Mouse (Mus musculus) megakaryocyte, adult 5-6 weeks (primary cell): ENCODE data around the gene E2f6. TPM values are rescaled to one million over a fixed set of nuclear protein-coding genes. Genes with fewer than 3 reads are reported as not detected.

Experiments used
- ATAC-seq: 2 replicates; pipeline ENCODE4 v1.8.0; 2016; ENCODE audit warnings: mild to moderate bottlenecking, inconsistent platforms; ENCODE audit not compliant: poor library complexity, severe bottlenecking
- total RNA-seq, 2 experiments: library from RNA; stranded (forward) in 1 of 2; stranded (reverse) in 1 of 2; fragments of 153-499, 151-499 nt in 1 of 2; fragments of 221-1000, 200-1000 nt in 1 of 2; gene quantifications; 2 replicates each; pipeline versions ENCODE4 v1.2.3 to v1.2.4; 2015 to 2017

The E2f6 gene
- total RNA-seq, 2 experiments from 2014 or later, result 33.8 to 34.4 TPM

DNA sequence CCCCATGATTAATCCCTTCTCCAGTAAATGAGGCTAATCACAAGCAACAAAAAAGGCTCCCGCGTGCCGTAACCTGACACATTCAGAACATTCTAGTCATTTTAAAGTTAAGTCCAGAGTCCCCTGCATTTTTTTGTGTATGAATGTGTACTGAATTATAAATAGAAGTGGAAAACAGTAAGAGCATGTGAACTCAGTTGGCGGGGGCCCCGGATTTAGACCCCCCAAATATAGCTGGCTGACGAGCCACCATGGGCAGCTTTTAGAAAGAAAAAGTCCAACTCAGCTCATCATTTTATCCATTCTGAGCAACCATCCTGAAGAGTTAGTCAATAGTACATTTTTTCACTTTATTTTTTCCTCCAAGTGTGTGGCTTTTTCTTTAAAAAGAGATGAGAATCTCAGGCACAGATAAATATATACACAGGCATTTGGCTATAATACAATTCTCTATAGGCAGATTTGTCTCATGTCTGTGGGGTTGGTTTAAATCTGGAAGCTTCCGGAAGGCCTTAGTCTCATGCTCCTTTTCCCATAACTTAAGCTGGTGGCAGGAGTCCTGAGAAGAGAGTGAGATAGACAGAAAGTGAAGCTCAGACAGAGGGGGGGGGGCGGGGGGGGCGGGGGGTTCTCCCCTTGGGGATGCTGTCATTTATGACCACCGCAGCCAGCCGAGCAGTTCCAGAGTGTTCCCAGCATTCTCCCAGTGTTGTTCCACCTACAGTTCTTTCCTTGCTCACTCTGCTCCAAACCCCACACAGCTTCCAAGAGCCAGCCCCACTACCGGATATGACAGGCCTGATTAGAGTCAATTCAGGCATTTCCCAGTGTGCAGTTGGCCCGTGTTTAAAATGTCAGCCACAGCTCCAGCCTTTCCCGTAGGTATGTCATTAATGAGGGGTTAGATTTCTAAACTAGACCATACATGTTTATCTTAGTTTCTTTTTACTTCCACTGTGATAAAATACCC is 34.1 kb downstream of the E2f6 start:
- ATAC-seq, result no peak

DNA sequence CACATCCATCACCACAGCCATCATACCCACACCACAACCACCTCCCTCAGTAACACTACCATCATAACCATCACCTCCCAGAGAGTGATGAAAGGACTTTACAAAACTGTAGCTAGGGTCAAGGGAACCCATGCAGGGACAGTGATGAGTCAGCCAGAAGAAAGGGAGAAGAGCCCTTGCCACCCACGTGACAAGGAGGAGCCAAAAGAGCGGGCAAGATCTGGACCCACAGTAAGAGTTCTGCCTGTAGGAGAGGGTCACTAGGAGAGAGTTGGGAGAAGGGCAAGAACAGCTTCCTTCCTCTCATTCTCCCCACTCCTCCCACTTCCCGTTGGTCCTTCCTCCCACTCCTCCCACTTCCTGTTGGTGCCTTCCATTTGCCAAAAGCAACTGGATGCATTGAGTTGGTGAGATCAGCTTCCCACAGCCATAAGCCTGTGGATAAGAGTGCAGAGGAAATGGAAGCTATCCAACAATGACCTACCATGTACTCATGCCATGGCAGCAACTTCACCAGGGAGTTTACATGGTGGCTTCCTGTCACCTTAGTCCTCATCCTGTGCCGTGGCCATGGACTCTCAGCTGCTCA is 36.5 kb downstream of the E2f6 start:
- no peak for ATAC-seq

DNA sequence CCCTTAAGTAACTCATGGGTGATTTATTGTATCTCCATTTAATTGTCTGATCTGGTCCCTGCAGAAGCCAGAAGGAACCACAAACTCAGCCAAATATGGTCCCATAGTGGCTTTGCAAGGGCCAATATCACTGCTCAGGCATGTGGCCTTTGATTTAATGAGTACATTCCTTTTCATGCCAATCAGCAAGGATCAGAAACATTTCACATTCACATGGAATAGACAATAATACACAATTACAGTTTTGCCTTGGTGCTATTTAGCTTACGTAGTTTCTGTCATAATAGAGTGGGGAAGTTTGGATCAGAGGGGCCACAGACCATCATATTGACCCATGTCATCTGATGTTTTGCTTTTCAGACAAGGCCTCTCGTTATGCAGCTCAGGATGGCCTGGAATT is 37.7 kb downstream of the E2f6 start:
- ATAC-seq, result no peak

DNA sequence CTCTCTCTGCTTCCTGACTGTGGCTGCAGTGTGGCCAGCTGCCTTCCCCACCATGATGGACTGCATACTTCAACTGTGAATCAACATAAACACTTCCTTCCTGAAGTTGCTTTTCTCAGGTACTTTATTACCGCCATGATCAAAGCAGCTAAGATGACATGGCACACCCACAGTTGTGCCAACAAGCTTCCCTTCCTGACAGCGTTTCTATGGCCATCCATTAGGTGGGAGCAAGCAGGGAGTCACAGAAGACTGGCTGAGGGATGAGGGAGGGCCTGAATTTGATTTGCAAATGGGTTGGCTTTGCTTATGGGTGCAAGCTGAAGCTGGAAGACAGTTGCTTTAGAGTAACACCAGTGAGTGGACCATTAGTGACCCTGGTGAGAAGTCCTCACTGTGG is 39.1 kb downstream of the E2f6 start:
- no peak for ATAC-seq

DNA sequence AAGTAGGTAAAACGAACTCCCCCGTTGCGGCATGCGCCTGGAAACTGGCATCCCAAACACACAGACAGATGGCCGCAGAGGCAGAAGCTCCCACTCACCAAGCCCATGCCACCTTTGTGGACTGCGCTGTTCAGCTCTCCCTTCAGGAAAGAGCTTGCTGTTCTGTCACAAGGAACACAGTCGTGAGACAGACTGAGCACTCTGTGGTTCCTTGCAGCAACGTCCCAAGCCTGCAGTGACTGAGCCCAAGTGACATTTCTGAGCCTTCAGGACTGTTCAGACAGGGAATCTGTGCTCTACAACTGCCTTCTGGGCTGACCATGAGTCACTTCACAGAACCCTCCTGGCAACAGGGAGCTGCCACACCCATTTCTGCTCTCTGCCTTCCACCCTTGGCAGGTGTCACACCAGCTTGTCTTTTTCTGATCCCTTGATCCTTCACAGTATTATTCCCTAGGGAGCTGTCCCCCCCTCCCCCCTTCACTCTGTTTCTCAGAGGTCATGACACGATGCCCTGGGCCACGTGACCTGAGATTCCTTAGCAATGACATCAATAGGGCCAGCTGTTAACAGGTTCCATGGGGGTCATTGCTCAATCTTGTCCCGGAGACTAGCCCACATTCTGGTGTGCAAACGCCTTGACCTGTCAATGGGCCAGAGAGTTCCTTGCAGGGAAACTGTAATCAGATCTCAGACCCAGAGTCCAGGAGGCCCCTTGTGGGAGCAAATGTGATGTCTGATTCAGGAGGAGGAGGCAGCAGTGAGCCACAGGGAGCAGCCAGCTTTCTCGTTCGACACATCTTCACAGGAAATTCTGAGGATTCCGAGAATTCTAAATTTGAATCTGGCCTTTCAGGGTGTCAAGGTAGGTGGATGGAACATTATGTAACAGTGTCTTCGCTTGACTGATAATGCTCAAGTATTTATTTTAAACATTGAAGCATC is 39.9 kb downstream of the E2f6 start:
- no peak for ATAC-seq

DNA sequence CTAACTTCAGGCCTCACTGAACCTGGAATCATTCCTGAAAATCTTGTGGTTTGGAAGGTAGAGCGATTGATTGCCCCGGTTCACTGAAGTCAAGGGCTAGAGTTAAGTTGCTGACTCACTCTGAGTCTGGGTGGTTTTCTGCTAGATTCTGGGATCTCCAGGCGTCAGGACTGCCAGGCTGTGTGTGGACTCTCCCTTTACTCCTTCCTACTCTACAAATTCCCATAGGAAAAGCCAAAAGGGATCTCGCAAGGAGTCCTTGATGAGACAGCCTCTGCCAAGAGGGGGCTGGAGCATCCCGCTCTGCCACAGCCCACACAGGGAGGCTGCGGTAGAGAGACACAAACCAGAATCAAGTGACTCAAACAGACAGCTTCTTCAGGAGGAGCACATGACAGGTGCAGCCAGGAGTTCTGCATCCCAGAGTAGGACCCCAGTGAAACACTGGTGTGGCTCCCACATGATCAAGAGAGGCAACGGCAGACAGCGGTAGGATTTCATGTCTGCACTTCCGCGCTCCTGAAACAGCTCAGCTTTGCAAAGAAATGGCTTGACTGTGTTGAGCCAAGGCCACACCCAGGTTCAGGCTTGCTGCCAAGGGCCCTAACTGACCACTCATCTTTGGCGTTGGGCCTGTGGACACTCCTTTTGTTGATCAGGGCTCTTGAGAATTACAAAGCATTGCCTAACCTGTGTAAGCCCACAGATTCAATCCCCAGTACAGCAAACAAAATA is 42.8 kb downstream of the E2f6 start:
- no peak for ATAC-seq

DNA sequence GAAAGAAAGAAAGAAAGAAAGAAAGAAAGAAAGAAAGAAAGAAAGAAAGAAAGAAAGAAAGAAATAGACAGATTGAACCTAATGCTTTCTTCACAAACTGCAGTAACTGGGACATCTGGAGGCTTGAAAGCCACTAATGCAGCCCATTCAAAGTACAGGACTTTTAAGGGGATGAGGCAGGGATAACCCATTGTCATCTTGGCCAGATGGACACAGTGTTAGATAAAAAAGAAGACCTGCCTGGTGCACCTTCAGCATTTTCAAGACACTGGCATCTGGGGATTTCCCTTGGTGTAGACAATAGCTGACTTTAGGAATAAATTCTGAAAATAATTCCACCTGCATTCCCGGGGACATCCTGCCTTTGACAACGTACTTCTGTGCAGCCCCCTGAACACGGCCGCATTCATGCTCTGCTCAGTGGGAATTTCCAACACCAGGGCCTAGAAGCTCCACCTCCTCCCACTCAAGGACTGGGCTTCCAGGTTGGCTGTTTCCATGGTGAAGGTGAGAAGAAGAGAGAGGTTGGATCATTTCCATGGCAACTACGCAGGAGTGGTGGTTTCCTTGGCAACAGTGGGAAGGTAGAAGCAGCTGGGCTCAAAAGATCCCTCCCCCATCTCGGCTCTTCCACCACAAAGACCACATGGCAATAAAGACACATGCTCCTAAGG is 45.0 kb downstream of the E2f6 start:
- ATAC-seq, result no peak

DNA sequence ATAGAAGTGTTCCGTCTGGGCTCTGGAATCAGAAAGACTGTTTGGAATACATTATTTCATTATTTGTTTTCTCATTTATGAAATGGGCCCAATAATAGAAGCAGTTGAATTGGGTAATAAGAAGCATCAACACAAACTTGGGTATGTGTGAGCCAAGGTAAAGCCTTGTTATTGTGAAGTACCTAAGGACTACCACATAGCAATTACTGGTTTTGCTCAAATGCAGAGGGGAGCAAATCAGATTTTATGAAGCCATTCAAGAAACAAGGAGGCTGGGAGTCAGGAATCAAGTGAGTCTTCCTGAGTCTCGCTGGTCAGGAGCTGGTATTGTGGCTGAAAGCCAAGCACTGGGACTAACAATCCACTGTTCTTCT is 45.5 kb downstream of the E2f6 start:
- no peak for ATAC-seq

DNA sequence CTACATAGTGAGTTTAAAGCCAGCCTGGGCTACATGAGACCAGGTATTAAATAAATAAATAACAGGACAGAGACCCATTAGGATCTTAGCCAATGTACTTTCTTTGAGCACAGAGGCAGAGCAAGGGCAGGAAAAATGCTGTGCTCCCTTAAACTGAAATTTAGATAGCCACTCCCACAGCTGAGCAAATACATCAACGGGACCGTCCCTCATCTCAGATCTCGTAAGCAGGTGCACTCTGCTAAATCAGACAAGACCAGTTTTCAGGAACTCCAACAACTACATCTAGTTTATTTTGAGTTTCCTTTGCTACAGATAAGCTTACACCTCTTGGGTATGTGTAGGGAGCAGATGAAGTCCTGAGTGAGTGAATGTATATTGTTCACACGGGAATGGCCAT is 47.3 kb downstream of the E2f6 start:
- ATAC-seq, result no peak

DNA sequence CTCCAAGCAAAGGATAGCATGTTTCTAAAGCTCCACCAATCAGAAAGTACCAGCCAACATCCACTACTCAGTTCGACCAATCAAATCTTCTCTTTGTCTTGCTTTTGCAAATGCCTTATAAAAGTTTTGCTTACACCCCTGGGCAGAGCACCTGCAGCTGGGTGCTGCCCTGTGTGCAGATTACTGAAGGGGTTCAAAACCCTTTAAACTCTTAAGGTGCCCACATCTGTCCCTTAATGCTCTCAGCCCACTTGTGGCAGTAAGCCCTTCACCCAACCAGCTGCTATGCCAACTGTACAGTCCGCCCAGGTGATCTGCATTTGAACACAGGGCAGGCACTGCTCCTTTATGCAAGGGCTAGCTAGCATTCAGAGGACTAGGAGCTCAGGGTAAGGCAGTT is 49.0 kb downstream of the E2f6 start:
- ATAC-seq, result no peak

DNA sequence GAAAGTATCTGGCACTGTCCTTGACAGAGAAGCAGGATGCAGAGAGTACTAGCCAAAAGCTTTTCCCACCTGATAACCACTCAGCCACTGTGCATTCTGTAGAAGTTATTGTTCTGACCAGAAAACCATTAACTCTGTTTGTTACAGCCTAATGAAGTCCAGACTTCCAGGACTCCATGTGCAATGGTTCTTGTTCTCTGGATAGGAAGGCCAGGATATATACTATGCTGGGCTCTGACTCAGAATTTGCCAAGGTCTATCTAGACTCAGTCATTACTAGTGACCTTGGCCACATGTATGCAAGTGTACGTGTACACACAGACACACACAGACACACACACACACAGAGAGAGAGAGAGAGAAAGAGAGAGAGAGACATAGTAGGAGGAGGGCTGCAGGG is 49.8 kb downstream of the E2f6 start:
- no peak for ATAC-seq

DNA sequence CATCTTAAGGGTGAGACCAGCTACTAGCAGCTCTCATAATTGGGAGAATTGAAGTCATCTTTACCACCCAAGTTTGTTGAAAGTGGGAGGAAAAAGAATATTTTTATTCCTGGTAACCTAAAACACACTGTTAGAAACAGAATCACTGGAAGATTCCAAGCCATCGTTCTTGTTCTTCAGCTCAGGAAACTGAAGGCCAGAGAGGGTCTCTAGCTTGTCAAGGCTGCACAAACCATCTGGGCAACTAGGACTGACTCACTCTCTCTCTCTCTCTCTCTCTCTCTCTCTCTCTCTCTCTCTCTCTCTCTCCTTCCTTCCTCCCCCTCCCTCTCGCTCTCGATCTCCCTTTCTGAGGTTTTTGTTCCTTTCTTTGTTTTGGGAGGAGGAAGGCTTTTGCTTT is 50.2 kb downstream of the E2f6 start:
- no peak for ATAC-seq

DNA sequence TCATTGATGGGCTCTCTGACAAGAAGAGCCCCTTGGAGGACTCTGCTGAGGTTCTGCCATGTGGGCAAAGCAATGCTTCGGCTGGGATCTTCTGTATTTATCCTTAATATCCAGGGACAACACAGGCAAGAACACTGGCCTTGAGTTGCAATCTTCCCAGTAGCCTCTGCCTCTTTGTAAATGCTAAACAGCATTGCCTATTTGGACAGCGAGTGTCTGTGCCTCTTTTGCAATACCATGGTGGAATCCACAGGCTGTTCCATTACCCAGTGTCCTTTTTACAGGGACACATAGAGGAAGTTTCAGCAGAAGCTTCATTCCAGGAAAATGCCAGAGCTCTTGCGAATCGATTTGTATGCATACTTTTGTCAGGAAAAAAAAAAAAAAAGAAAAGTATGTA is 53.7 kb downstream of the E2f6 start:
- no peak for ATAC-seq

DNA sequence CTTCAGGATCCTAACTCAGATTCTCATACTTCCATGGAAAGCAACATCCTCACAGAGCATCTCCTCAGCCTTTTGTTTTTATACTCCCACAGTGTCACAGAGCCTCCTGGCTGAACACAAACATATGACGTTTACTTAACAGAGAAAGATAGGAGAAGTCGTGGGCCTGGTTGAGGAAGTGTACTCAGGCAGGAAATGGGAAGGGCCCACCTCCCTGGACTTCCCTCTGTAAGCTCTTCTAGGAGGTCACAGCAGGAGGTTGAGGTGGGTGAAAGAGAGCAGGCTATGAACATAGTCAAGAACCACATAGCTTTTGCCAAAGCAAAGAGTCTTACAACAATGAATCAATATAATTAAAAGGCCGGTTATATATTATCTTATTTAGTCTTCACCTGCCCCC is 55.1 kb downstream of the E2f6 start:
- ATAC-seq, result peak; percentile 97

DNA sequence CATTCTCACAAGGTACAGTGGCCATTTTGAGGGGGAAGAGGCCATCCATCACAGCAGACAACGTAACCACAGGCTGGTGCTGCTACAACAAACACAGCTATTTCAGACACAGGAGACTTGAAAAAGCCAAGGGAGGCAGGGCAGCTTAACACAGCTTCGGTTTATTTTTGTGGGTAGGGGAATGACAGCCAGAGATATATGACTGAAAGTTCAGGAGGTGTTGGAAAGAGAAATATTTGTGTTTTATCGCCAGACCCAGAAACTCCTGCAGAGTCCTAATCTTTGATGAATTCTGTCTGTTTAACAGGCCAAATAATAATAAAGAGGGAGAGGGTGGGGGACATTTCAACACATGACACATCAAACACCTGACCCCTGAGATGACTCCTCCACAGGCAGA is 55.7 kb downstream of the E2f6 start:
- ATAC-seq, result no peak

DNA sequence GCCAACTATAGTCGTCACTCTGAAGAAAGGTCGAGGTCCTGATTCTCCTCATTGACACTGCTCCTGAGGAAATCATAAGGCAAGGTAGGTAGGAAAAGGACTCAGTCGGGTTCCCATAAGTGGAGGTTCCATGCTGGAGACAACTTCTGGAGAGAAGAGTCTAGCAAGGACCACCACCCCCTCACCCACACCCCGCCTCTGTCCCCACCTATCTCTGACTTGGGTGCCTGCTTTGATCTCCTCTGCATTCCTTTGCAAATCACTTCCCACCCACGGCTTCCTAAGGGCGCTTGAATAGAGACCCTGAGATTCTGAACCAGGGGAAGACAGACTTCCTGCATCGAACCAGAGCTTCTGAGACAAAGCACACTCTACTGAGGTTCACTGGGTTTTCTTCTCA is 56.5 kb downstream of the E2f6 start:
- no peak for ATAC-seq

DNA sequence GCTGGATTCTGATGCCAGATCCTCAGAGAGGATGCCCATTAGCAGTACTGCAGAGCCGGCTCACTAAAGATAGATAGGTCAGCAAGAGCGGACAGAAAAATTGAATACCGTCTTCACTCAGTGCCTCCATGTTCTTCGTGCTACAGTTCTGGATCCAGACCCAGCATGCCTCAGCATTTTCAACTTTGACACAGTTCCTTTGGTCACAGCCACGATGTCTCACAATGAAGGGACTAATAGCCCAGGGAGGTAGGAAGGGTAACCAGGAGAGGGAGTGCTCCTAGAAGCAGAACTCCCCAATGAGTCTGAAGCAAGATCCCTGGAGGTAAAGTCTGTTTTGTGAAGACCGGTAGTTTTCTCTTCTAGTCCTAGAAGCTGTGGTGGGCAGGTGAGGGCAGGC is 57.9 kb downstream of the E2f6 start:
- no peak for ATAC-seq

DNA sequence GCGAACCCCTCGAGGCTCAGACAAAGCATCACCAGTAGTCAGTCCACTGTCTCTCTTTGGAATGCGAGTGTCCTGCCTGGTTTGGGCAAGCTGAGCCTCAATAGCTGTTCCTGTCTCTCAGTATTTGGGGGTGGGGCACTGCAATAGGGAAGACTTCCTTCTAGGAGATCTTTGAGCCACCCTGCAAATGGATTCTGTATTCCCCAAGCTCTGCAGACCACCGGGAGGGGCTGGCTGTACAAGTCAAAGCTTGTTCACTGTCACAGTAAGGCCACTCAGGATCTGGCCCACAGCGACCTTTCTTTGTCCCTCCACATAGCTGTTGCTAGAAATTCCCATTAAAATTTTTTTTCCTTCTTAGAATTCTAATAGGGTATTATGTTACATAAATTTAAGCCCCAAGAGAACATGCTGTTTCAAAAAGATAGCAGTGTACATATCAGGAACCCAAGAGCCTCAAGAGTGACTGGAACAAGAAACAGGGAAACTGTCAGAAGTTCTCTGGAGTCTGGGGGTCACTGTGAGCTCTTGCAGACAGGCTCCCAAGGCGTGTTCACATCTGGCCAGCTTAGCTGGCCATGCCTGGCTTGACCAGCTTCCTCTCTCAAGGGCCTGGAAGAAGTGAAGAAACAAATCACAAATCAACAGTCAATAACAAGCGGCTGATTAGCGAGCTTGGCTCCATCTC is 58.5 kb downstream of the E2f6 start:
- ATAC-seq, result no peak

DNA sequence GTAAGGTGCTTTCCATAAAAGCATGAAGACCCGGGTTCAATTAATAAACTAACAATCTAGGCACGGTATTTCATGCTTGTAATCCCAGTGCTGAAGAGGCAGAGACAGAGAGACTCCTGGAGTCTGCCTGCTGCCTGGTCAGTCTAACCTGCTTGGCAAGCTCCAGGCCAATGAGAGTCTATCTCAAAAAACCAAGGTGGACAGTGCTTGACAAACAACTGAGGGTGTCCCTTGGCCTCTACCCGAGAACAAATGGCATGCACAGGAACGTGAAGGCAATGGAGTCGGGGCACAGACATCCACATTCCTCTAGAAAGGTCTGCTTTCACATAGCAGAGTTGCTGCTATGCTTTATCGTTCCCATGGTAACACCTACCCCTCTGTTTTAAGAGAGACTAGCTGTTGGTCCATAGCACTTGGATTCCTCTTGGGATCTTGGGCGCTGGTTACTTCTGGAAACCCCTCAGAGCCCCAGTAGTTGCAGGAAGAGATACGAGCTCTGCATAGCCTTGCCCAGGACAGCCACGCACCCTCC is 59.2 kb downstream of the E2f6 start:
- ATAC-seq, result no peak
